Mouse (Mus musculus) spleen, postnatal 0 days (tissue): Measurements from ENCODE around the gene 2810459M11Rik. TPM values are rescaled to one million over a fixed set of nuclear protein-coding genes. Genes with fewer than 3 reads are reported as not detected.

Source experiments
- polyA plus RNA-seq: library from polyadenylated mRNA; unstranded; fragments of >200 nt; fragmentation: Nextera tagmentation; extraction: Ambion mirVana; gene quantifications from 2 replicates; pipeline ENCODE4 v1.2.1, GENCODE M21; 2015

The 2810459M11Rik gene
- polyA plus RNA-seq: 0.07 TPM in 1 of 2 replicates, not detected in the other

DNA sequence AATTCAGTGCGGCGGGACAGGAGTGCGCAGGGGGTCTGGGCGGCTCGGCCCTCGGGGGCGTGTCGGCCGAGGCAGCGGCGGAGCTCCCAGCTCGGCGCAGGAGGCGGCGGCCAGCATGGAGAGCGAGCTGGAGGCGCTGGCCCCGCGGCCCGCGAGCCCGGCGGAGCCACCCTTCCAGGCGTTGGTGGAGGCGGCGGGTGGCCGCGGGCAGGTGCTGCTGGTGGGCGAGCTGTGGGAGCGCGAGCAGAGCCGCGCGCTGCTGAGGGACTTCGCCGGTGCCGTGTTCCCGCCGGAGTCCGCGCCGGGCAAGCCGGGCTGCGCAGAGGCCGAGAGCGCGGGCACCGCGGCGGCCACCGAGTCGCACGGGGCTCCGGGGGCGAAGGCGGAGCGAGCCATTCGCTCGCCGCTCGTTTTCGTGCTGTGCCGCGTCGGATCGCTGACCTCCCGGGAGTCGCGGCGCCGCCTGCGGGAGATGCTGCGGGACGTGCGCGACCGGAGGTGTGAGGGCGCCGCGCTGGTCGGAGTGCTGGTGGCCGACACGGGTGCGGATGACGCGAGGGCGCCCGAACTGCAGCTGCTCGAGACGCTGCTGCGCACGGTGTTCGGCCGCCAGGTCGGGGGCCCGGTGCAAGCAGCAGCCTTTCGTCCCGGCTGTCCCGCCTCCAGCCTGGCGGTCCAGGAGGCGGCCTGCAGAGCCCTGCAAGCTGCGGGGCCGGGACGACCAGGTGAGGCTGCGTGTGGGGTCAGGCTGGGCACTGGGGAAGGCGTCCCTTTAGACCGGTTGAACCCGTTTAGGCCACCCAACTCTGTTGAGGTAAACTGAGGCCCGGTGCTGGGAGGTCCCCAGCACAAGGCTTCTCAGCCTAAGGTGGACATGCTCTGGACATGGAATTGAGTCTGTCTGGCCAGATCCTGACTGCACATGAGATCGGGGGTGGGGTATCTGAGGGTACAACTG lies at the start of gene 2810459M11Rik:
2810459M11Rik (plus strand) TSS at position 16 of the 958 bp plus-strand sequence.

DNA sequence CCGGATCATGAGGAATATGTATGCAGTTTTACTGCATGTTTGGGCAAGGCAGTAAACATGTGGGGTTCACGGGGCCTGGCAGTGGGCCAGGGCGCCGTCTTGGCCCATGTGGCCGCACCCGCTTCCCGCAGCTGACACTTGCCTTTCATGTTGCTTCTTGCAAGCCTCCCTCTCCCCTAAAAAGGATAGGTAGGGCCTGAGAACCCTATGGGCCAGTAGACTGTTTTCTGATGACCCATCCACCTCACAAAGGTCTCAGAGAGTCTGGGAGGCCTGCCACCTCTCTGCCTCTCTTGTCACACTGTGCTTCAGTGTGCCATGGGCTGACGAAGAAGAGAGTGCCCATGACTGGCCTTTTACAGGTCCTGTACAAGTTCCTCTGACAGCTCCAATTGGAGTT lies 29.1 kb upstream of the 2810459M11Rik start, which contains the start of gene Spata3:
Spata3 (plus strand) TSS at position 301 of the 400 bp plus-strand sequence.

DNA sequence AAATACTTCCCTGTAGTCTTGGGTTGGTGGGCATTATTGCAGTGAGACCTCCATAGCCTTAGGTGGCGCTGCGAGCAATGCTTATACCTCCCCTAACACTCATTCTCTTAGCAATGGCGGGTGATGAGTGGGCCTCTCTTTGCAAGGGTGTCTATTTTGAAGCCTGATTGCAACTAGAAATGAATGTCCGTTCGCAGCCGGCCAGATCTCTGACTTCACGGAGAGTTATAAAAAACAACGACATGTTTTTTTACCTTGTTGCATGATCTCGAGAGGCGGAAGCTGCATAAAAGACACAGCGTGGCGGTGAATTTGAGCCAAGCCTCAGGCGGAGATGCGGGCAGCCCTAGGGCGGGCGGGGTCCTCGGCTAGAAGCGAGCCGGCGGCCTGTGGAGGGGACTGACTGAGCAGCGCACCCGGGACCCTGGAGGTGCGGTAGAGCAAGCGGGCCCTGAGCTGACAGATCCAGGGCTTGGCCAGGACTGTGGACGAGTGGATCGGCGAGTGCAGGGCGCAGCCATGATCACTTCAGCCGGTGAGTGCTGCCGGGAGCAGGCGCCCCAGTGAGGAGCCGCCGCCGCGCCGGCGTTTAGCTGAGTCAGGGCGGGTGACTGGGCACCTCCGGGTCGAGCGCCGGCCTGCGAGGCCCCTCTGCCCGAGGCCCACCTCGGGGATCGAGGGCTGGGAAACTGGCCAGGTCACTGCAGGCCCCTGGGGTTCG lies 18.8 kb downstream of the 2810459M11Rik start, which contains the start of gene Psmd1:
Psmd1 (plus strand) TSS at position 117 of the 721 bp plus-strand sequence.

Other genes with a start within 250 kb of the 2810459M11Rik start
- gene Itm2c, start 151.6 kb upstream of the 2810459M11Rik start, polyA plus RNA-seq: 63.4 and 90.7 TPM in 2 replicates
- not detected in 2 replicates for gene 4933407L21Rik, start 117.4 kb upstream of the 2810459M11Rik start, polyA plus RNA-seq
- 0.07 and 0.08 TPM in 2 replicates for gene Gpr55, start 84.9 kb upstream of the 2810459M11Rik start, polyA plus RNA-seq
- not detected in 2 replicates for gene Spata3, start 29.0 kb upstream of the 2810459M11Rik start, polyA plus RNA-seq
- gene Psmd1, start 18.5 kb downstream of the 2810459M11Rik start, polyA plus RNA-seq: 88.7 and 93.5 TPM in 2 replicates
- gene Htr2b, start 66.1 kb downstream of the 2810459M11Rik start, polyA plus RNA-seq: 0.27 and 0.30 TPM in 2 replicates
- not detected in 2 replicates for gene Gm21972, start 87.8 kb downstream of the 2810459M11Rik start, polyA plus RNA-seq
- 14.0 and 16.5 TPM in 2 replicates for gene Armc9, start 108.9 kb downstream of the 2810459M11Rik start, polyA plus RNA-seq